Mouse (Mus musculus): ENCODE results near the gene Tmem191c.

Gene Tmem191c

DNA sequence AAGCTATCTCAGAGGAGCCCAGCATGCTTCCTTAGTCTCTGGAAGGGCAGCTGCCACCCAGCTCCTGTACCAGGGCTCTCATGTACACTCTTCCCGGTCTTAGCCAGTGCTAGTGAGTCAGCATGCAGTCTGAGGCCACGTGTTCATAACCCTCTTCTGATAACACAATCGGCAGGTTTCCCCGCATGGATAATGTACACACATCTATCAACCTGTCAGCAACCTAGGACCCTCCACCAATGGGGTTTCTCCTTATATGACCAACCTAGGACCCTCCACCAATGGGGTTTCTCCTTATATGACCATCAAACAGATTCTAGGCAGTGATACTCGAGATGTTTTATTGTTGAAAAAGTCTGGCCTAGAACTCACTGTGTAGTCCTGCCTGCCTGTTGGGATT, 7.9 kb upstream of the Tmem191c start:
- DNase-seq: no peak

DNA sequence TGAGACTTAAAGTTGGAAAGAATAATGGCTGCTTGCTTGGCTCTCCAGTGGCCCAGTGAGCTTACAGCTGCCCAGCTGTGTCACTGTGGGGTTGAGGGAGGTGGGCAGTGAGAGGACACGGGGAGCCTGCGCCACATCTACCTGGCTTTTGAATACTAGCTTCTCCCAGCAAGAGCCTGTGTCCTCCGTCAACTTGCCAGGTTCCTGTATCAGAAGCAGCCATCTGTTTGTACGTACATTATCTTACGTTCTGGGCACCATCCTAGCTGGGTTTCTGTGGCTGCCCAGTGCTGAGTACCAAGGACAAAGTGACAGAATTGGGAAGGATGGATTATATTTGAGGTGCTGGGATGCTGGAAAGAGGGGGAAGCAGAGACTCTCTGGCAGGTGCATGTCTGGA, 6.0 kb upstream of the Tmem191c start:
- DNase-seq: no peak

GRCm38 (mm10) chr16:17271124-17271523, 4.8 kb upstream of the Tmem191c start:
- no peak for DNase-seq

DNA sequence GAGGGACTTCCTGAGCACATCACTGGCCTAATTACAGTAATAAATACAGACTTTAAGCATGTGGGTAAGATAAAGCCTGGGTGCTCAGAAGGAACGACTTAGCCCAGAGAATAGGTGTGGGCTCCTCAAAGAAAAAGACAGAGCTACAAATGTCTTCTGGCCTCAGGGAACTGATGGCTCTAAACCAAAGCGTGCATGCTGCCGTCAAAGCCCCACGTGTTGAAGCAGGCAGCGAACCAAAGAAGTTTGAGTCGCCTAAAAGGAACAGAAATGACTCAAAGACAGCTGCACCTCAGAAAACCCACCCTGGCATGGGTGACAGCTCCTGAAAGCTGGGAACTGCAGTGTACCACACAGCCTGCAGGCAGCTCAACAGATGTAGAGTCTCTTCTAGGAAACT, 4.0 kb upstream of the Tmem191c start:
- no peak for DNase-seq

- peak; percentile 96 for DNase-seq
These were observed 581 bp downstream of the Tmem191c start for GRCm38 (mm10) chr16:17276164-17277151.

DNA sequence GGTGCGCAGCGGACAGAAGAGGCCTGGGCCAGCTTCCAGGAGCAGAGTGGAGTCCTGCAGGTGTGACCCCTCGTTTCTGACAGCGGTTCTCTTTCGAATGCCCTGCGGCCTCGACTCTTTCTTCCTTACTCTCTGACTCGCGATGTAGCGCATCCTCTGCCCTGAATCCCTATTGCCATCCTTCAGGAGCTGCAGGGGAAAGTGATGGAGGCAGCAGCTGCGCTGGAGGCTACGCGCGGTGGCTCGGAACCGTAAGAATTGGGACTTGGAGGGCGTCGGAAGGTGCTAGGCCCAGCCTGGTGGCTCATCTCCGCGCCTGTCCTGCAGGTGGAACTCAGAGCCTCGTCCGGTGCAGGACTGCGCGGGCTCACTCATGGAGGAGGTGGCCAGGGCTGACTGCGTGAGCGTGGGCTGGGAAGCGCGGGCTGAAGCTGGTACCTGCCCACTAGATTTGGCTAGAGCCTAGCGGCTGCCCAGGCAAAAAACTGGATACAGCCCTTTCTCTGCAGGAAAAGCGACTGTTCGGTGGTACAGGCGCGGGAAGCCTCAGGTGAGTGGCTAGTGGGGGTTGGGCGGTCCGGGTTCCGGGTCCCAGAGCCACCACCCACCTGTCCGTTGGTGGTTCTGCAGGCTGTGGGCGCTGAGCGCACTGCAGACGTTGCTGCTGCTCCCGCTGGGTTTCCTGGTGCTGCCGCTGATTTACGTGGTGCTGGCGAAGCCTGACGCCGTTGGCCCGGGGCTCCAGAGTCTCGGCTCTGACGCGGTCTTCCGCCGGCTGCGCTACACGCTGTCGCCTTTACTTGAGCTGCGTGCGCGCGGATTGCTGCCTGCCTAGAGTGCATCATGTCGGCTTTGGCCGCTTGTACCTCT, 1.7 kb downstream of the Tmem191c start:
- DNase-seq: peak; percentile 75

- DNase-seq: no peak
These were observed 4.6 kb downstream of the Tmem191c start for GRCm38 (mm10) chr16:17280471-17280870.

DNA sequence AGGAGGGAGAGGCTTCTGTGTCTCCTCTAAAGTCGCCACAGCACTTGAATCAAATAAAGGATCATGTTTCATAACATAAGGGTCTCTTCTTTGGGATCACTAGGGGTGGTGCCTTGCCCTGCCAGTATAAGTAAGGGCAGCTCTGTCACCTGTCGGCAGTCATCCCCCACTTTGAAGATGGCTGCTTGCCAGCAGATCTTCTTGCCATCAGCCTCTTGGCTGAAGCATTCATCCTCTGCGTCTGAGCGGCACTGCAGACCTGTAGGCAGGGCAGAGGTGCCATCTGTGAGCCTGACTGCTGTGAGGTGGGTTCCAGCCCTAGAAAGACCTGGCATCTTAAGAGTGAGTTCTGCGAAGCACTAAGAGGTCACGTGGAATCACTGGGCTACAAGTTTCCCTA, 7.3 kb downstream of the Tmem191c start:
- DNase-seq: no peak

DNA sequence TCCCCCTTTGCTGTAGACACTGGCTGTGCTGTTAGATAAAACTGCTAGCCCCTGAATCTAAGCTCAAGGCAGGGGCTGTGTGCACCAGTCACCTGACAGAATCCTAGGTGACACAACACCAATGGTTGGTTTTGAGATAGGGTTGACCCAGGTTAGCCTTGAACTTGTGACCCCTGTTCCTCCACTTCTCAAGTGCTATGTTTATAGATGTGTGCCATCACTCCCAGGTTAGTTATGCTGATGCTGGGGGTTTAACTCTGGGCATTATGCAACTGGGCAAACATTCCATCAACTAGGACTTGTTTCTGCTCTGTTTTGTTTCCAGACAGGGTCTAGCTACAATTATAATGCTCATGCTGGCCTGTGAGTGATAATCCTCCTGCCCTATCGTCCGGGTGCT, 11.2 kb downstream of the Tmem191c start:
- DNase-seq: no peak

DNA sequence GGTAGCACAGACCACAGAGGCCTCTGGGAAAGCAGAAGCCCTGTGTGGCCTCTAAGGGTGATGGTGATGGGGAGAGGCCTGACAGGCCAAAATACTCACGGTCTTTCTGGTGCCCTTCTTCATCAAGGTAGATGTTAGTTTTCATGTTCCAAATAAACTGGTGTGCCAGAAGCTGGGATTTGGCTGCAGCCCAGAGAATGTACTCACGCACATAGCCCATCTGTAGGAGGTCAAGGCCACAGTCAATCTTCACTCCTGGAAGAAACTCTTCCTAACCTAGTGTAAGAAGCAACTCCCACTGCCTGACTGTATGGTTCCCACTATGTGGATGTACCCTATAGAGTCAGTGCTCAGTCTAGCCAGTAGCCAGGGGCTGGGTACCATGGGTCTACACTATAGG, 15.1 kb downstream of the Tmem191c start:
- no peak for DNase-seq

DNA sequence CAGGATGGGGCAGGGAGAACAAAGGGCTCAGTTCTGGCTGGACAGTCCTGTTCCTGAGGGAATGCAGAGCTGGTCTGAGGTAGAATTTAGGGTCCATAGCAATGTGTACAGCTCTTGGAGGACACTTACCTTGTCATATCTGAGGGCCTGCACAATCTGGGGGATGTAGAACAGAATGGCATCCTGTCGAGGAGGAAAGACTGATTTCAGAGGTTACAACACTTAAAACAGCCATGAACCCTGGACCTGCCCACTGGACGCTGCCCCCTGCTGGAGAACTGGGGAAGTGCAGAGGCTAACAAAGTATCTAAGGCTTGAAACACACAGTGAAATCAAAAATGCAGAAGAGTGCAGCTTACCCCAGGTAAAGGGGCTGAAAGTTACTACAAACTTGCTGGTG, 16.9 kb downstream of the Tmem191c start:
- peak; percentile 77 for DNase-seq

DNA sequence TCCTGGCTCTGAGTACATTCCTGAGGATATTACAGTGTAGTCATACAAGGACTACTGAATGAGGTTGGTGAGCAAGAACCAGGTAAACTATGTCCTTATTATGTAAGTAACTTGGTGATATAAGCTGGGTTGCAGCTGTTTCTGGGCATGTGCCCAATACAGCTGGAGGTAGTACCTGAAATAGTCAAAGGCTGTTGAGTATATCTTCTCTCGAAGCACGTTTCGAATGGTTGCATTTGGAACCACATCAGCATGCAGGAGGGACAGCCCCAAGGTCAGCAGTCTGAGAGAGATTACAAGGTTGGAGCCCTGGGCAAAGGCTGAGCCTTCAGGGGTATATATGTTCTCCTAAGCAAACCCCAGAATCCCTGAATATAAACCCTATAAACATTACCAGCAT, 24.9 kb downstream of the Tmem191c start:
- no peak for DNase-seq

DNA sequence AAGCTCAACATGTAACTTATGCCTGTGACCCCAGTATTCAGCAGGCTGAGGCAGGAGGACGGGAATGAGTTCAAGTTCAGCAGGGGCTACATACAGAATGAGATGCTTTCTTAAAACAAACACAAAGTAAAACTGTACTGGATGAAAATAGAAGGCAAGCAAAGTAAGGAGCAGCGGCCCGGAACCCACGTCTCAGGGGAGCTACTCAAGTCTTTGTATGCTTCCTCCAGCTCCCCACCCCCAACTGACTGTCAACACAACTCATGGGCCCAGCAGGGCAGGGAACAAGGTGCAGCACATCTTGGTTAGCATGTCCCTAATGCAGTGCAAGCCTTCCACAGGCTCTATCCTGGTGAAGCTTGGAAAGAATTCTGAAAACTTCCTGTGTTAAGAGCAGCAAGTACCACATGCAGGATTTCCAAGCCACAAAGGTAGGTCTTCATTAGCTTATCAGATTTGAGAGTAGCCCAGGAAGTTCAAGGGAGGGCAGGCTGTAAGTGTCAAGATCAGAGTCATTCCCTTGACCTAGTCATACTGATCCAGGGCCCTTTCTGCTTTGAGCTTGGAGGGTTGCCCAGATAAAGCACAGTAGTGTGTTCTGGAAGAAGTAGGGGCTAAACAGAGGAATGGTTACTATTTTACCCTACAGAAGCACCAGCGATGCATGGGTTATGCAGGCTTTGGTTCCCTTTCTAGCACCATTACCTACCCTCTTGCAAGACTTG, 27.8 kb downstream of the Tmem191c start:
- no peak for DNase-seq

DNA sequence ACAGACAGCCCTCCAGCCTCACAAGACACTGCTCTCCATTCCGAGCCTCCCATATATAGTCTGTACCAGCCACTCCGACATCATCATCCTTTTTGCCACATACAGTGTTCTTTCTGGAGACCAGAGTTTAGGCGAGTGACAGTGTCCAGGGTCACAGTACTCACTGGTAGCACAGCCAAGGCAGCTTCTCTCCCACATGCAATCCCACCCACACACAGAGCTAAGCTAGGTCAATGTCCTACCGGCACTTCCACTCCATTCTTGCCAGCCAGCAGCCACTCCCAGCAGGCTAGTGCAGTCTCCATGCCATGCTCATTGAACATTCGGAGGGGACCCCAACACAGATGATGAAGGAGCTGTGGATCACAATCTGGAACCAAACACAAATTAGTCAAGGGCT, 31.6 kb downstream of the Tmem191c start:
- DNase-seq: no peak

- no peak for DNase-seq
These were observed 33.2 kb downstream of the Tmem191c start for GRCm38 (mm10) chr16:17309036-17309435.

- DNase-seq: no peak
These were observed 36.7 kb downstream of the Tmem191c start for GRCm38 (mm10) chr16:17312531-17312930.

DNA sequence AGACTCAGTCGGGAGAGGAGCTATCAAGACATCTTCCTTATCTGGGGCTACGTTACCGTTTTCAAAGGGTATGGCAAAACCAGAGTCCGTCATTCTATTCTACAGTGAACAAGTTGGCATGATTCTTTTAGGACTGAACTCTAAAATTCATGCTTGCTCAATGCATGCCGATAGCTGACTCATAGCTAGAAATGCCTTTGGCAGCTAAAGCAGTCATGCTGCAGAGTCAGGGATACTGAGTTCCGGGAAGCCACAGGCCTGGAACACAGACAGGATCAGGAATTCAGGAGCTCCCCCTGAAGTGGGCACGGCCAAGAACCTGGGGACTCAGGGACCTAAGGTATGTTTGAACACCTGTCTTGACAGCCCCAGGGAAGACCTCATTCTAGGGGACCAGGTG, 40.7 kb downstream of the Tmem191c start:
- no peak for DNase-seq

DNA sequence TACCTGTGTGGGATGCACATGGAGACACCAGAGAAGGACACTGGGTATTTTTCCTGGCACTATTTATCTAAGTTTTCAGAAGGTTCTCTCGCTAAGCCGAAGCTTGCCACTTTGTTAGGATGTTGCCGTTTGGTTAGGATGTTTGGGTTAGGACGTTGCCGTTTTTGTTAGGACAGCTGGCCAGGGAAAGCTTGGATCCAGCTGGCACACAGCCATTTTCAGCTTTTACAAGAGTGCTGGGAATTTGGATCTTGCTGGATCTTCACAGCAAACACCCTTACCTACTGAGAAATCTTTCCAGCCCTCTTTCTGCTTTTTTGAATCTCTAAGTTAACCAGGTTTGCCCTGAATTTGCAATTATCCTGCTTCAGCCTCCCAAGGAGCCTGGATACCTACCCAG, 45.6 kb downstream of the Tmem191c start:
- DNase-seq: no peak

DNA sequence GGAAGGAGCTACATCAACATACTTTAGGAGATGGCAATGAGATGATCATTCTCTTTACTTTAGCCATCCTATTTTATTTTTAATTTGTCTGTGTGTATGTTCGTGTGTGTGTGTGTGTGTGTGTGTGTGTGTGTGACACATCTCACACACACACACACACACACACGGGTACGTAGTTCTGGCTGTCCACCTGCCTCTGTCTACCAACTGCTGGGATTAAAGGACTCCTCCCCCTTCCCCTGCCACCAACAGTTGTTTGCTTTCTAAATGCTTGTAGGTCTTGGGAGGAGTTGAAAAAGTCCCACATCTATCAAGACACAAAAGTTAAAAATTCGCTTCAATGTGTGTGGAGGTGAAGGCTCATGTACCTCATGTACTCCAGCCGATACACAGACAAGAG, 48.9 kb downstream of the Tmem191c start:
- no peak for DNase-seq

- no peak for DNase-seq
These were observed 50.2 kb downstream of the Tmem191c start for GRCm38 (mm10) chr16:17326064-17326463.

GRCm38 (mm10) chr16:17329848-17330570, 54.1 kb downstream of the Tmem191c start:
- DNase-seq: no peak

DNA sequence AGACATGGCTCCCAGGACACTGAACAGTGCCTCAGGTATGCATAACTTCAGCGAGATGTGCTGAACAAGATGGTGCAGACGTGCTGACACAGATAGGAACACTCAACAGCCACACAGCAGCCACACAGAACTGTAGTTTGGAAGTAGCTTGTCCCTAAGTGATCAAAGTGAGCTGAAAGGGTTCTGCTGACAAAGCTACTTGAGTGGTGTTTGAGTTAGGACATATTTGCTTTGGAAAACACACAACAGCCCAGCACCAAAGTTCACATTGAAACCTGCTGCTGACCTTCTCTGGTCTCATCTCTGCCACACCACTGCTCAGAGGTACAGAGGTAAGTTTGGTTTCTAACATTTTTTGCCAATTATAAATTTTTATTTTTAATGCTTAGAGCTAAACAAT, 55.2 kb downstream of the Tmem191c start, which contains the start of gene Serpind1:
Serpind1 (plus strand) TSS at position 256 of the 400 bp plus-strand sequence.
- no peak for DNase-seq

All from embryo, embryonic 11 days (tissue).